Mouse (Mus musculus) MEL (cell line): Measurements from ENCODE around the gene Pgpep1l. TPM values are rescaled to one million over a fixed set of nuclear protein-coding genes. Genes with fewer than 3 reads are reported as not detected.

Experiments
- DNase-seq: peaks from one replicate; pipeline ENCODE4 v3.0.0; 2011; ENCODE audit warnings: low read depth, low spot score
- H3K27ac ChIP-seq: 2 replicates; pipeline ENCODE4 v1.5.1; 2012; ENCODE audit warnings: low read depth, mild to moderate bottlenecking, control low read depth, low read length, moderate library complexity; ENCODE audit not compliant: control insufficient read depth
- H3K27me3 ChIP-seq, 2 experiments: fragments of 150-350 bp in 1 of 2; sonication (generic) in 1 of 2; 2 replicates each; pipeline ENCODE4 v1.6.1; 2012; ENCODE audit warnings: low read length in 2 of 2, mild to moderate bottlenecking in 2 of 2, improper control_type of control experiment in 1 of 2, moderate library complexity in 1 of 2; ENCODE audit not compliant: insufficient read depth in 2 of 2, control insufficient read depth in 1 of 2
- H3K36me3 ChIP-seq, 2 experiments: 2 replicates each; pipeline ENCODE4 v1.6.1; 2012 to 2014; ENCODE audit warnings: low read length in 2 of 2, improper control_type of control experiment in 1 of 2, inconsistent platforms in 1 of 2, mild to moderate bottlenecking in 1 of 2; ENCODE audit not compliant: insufficient read depth in 2 of 2, control insufficient read depth in 1 of 2
- H3K4me1 ChIP-seq, 2 experiments: fragments of 150-350 bp in 1 of 2; sonication (generic) in 1 of 2; 2 replicates each; pipeline ENCODE4 v1.6.1; 2012; ENCODE audit warnings: low read length in 2 of 2, improper control_type of control experiment in 1 of 2, mild to moderate bottlenecking in 1 of 2; ENCODE audit not compliant: insufficient read depth in 2 of 2, control insufficient read depth in 1 of 2
- H3K4me3 ChIP-seq, 2 experiments: fragments of 150-350 bp in 1 of 2; sonication (generic) in 1 of 2; 2 replicates each; pipeline ENCODE4 v1.5.1; 2012; ENCODE audit warnings: low read depth in 2 of 2, low read length in 2 of 2, mild to moderate bottlenecking in 2 of 2, moderate library complexity in 2 of 2, control low read depth in 1 of 2, improper control_type of control experiment in 1 of 2; ENCODE audit not compliant: control insufficient read depth in 1 of 2, insufficient read depth in 1 of 2
- H3K79me2 ChIP-seq: 2 replicates; pipeline ENCODE4 v1.6.1; 2012; ENCODE audit warnings: mild to moderate bottlenecking, low read length, moderate library complexity; ENCODE audit not compliant: control insufficient read depth, poor library complexity, insufficient read depth
- H3K9ac ChIP-seq: 2 replicates; pipeline ENCODE4 v1.6.1; 2012; ENCODE audit warnings: low read depth, mild to moderate bottlenecking, control low read depth, low read length, moderate library complexity; ENCODE audit not compliant: control insufficient read depth, poor library complexity, severe bottlenecking
- H3K9me3 ChIP-seq: fragments of 150-350 bp; sonication (generic); replicated peaks from 2 replicates; pipeline ENCODE4 v1.6.1; 2012; ENCODE audit warnings: mild to moderate bottlenecking, low read length, improper control_type of control experiment, moderate library complexity; ENCODE audit not compliant: insufficient read depth
- CHD2 ChIP-seq: IDR thresholded peaks from 2 replicates; pipeline ENCODE4 v1.6.1; 2011; ENCODE audit warnings: low read length, improper control_type of control experiment
- HCFC1 ChIP-seq: IDR thresholded peaks from 2 replicates; pipeline ENCODE4 v1.6.1; 2012; ENCODE audit warnings: low read depth, mild to moderate bottlenecking, inconsistent platforms, low read length, improper control_type of control experiment, moderate library complexity
- MAFK ChIP-seq: IDR thresholded peaks from 2 replicates; pipeline ENCODE4 v1.6.1; 2011; ENCODE audit warnings: low read depth, mild to moderate bottlenecking, low read length, improper control_type of control experiment, borderline replicate concordance
- POLR2A ChIP-seq, 2 experiments: IDR thresholded peaks; 2 replicates each; pipeline ENCODE4 v1.6.1; 2011 to 2012; ENCODE audit warnings: low read length in 2 of 2, mild to moderate bottlenecking in 2 of 2, control low read depth in 1 of 2, improper control_type of control experiment in 1 of 2, low read depth in 1 of 2, moderate library complexity in 1 of 2; ENCODE audit not compliant: control insufficient read depth in 1 of 2, insufficient read depth in 1 of 2, poor library complexity in 1 of 2
- POLR2AphosphoS2 ChIP-seq: IDR thresholded peaks from 2 replicates; pipeline ENCODE4 v1.6.1; 2011; ENCODE audit warnings: low read length, improper control_type of control experiment
- ZNF384 ChIP-seq: IDR thresholded peaks from 2 replicates; pipeline ENCODE4 v1.6.1; 2012; ENCODE audit warnings: low read depth, mild to moderate bottlenecking, inconsistent platforms, low read length, improper control_type of control experiment
- polyA plus RNA-seq, 2 experiments: library from polyadenylated mRNA; stranded (reverse) in 1 of 2; unstranded in 1 of 2; fragments of >175 nt in 1 of 2; fragments of >200 nt in 1 of 2; gene quantifications; 2 replicates each; pipeline versions ENCODE4 v1.2.1 to v1.2.4; 2012; ENCODE audit warnings: low replicate concordance in 2 of 2, low read depth in 1 of 2; ENCODE audit not compliant: insufficient read length in 2 of 2, insufficient read depth in 1 of 2, missing spikeins in 1 of 2
- total RNA-seq: library from RNA; depleted of rRNA; stranded (reverse); fragments of 300-350 nt; gene quantifications from 2 replicates; pipeline ENCODE4 v1.2.3, GENCODE M21; 2012

Pgpep1l gene
- total and polyA plus RNA-seq, 3 experiments, result not detected

GRCm38 (mm10) chr7:68278908-68279307 is 14.9 kb upstream of the Pgpep1l start:
- TF ChIP-seq CHD2, result no peak
- H3K4me1 ChIP-seq, result no peaks in the 10 kb centered on the region
- no peak overlapping the region for H3K4me3 ChIP-seq
- H3K79me2 ChIP-seq, result no peaks in the 10 kb centered on the region
- DNase-seq, result no peak
- H3K9ac ChIP-seq, result no peak overlapping the region
- no peaks in the 10 kb centered on the region for H3K27me3 ChIP-seq
- H3K36me3 ChIP-seq, result no peaks in the 10 kb centered on the region
- H3K27ac ChIP-seq, result no peak overlapping the region
- H3K9me3 ChIP-seq, result no peaks in the 10 kb centered on the region

GRCm38 (mm10) chr7:68278385-68278784 is 14.4 kb upstream of the Pgpep1l start:
- Histone ChIP-seq H3K9me3 (no peaks in the 10 kb centered on the region), H3K36me3 (no peaks in the 10 kb centered on the region), H3K9ac (no peak overlapping the region), H3K27ac (no peak overlapping the region), H3K27me3 (no peaks in the 10 kb centered on the region), H3K4me1 (no peaks in the 10 kb centered on the region), H3K79me2 (no peaks in the 10 kb centered on the region), H3K4me3 (no peak overlapping the region)
- no peak for TF ChIP-seq POLR2A (IDR thresholded peaks at IDR 0.05; ENCODE audit: control insufficient read depth in 1 of 2, insufficient read depth in 1 of 2, low read depth in 1 of 2, low read length in 2 of 2, poor library complexity in 1 of 2)
- no peak for TF ChIP-seq POLR2AphosphoS2
- no peak for DNase-seq

- TF ChIP-seq ZNF384 (no peak), MAFK (no peak)
- TF ChIP-seq, all 39 proteins: peak for 0
- Histone ChIP-seq H3K27me3 (no peaks in the 10 kb centered on the region), H3K9me3 (no peaks in the 10 kb centered on the region), H3K27ac (no peak overlapping the region), H3K36me3 (no peaks in the 10 kb centered on the region), H3K4me3 (no peak overlapping the region), H3K4me1 (no peaks in the 10 kb centered on the region), H3K9ac (no peak overlapping the region), H3K79me2 (no peaks in the 10 kb centered on the region)
- no peak for DNase-seq
Measured at GRCm38 (mm10) chr7:68277897-68278270, 13.9 kb upstream of the Pgpep1l start.

GRCm38 (mm10) chr7:68277054-68277896 is 13.2 kb upstream of the Pgpep1l start:
- no peaks in the 10 kb centered on the region for H3K4me1 ChIP-seq
- no peak for DNase-seq
- TF ChIP-seq HCFC1 (no peak), CHD2 (no peak)
- TF ChIP-seq, all 39 proteins: peak for 0
- Histone ChIP-seq H3K4me3 (no peak overlapping the region), H3K36me3 (no peaks in the 10 kb centered on the region), H3K9me3 (no peaks in the 10 kb centered on the region), H3K79me2 (no peaks in the 10 kb centered on the region), H3K9ac (no peak overlapping the region), H3K27ac (no peak overlapping the region), H3K27me3 (no peaks in the 10 kb centered on the region)
